Mouse (Mus musculus) retina, postnatal 7 days (tissue): ENCODE results near the gene Shb.
"Not testable (repeated sequence)": the region's sequence is repeated elsewhere in the genome, so short reads cannot be mapped to it uniquely, and the experiment has no call there.

Experiments used
- DNase-seq: peaks from one replicate; pipeline ENCODE4 v3.0.0-alpha.2; 2012; ENCODE audit warnings: low read depth, low spot score

Shb gene

DNA sequence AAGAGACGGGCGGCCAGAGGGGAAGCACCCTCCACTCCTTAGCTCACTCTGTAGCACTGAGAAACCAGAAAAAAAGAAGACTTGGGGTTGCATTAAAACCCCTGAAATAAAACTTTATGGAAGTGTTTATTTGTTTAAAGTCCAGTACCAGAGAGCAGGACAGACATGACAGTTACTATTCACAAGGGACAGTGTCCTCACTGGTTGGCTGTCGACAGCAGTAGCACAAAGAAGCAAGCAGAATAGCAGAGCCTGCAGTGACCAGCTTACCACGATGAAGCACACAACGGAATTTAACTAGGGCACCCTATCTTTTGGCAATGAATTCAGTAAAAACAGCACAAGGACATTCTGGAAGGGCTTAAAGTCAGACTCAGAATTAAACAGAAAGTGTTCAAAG is 134.0 kb downstream of the Shb start:
- DNase-seq: not testable (repeated sequence)

DNA sequence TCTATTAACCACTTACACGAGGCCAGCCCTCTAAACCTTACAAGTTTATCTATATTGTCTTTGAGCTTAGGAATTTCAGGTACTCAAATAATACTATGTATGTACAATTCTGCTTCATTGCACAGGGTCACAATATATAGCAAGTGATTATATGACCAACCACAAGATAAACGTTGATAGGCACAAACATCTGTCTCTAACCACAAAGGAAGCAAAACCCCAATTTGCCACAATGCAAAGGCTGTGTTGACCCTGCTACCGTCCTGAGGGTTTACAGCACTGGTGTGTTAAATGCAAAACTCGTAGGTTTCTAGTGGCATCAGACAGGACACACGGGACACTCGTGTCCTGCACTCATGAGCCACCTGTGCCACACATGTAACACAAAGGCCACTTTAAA is 136.1 kb downstream of the Shb start:
- not testable (repeated sequence) for DNase-seq

DNA sequence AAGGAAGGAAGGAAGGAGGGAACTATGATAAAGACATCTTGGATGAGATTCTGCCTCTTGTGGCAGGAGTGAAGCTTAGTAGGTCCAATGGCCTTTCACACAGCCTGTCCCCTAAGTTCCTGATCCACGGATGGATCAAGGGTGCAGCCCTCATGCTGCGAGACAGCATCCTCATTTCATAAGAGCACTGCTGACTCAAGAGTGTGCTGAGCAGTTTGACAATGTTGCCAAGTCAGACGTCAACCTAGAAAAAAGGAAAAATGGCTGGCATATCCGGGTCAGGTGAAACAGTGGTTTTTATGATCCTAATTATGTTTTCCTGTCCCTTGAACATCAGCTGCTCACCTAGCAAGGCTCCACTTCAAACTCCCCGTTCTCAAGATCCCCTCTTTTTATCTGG is 138.6 kb downstream of the Shb start:
- no peak for DNase-seq

DNA sequence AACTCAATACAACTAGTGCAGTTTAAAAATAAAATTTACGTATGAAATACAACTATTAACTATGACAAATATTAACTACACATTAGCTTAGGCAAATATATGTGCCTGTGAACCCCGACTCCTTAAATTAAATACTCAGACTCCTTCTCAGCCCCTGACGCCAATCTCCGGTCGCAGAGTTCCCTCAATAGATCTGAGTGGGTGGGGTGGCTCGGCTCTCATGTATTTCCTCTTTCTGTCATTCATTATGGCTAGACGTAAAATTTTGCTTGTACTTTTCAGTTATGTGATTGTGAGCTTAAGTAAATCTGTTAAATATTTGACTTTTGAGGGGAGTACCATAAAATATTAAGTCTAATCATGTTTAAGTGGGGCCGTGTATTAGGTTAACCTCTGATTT is 139.3 kb downstream of the Shb start:
- no peak for DNase-seq

DNA sequence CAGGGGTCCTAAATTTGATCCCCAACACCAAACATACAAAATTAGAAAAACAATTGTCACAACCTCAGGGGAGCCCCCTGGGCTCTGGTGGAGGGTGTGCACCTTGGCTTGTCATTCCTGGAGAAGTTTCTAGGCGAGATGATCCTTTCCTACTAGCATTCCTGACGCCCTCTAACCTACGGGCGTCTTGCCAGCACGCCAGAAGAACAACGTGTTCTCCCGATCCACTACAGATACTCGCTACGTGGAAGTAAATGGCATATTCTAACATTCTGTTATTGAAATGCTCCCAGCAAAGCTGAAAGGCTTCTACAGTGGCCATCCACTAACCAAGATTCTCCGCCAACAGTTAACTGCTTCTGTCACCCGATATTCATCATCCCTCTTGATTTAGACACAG is 139.7 kb downstream of the Shb start:
- DNase-seq: no peak

DNA sequence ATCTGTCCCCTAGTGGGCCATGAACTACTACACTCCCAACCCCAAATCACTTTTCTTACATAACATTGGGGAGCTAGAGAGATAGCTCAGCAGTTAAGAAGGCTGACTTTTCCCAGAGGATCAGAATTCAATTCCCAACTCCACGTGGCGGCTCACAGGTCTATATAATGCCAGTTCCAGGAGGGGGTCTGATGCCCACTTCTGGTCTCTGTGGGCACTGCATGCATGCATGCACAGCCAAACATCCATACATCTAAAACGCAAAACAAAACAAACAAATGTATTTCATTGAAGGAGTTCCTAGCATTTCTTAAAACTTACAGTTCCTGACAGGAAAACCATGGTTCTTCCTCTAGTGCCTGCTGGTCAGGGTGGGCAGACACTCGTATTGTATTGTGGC is 140.2 kb downstream of the Shb start:
- no peak for DNase-seq

DNA sequence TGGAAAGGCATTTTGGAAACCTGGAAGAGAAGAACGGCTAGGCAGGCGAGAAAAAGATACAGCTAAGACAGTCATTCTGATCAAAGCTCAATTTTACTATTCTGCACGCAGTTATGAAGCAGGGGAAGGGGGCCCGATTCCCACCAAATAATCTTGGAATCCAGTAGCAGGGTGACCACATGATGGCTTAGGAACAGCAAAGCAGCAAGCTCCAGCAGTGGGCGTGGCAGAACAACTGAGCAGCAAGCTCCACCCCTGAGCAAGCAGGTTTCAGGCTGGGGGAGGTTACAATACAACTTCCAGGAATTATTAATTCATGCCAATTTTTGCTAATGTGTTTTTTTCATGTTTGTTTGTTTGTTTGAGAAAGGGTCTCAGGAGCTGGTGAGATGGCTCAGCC is 145.0 kb downstream of the Shb start:
- not testable (repeated sequence) for DNase-seq

DNA sequence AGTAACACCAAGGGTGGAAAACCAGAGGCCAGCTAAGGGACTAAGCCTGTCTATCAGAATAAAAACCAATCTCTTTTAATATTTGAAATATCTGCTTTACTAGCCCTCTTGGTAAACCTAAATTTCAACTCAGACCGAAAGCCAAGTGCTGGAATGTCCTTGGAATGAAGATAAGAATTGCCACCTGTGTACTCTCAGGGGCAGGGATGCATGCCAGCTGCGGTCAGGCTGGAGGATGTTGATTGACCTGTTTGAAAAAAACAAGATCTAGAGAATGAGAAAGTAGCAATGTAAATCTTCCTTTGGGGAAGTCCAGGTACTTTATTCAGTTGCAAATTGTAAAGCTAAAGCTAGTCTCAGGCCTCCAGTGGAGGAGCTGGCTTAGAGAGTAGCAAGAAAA is 150.1 kb downstream of the Shb start:
- DNase-seq: not testable (repeated sequence)

DNA sequence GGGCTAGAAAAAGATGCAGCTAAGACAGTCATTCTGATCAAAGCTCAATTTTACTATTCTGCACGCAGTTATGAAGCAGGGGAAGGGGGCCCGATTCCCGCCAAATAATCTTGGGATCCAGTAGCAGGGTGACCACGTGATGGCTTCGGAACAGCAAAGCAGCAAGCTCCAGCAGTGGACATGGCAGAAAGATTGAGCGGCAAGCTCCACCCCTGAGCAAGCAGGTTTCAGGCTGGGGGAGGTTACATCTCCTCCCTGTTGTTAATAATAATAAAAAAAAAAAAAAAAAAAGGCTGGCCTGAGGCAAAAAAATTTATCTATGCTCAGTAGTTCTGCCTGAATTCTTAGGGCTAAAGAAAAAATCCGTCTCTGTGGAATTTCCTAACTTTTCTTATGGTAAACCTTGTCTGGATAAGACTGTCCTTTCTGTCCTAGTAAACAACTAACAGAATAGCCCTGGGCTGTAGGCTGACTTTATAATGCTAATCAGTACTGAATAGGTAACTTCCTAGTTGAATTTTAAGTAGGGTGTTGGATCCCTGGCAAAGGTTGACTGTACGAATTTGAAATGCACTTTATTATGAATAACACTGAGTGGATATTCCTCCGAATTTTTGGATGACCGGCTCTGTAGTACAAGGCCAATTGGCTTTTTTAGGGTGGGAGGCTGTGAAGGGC is 151.2 kb downstream of the Shb start:
- DNase-seq: not testable (repeated sequence)

DNA sequence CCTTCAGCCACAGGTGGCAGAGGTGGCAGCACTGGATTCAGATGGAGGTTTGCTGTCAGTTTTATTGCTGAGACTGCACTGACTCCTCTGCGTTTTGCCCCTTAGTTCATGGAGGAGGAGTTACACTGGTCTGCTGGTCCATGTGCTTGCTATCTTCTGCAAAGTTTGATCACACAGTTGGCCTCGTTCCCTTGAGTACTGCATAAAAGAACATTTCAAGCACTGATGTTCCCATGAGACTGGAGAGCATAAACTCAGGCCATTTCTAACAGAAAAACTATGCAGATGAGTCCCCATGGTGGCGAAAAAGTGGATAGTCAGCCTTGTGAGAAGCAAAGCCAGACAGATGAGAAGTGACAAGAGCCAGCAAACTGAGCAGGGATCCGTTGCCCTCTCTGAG is 155.7 kb downstream of the Shb start:
- DNase-seq: no peak

DNA sequence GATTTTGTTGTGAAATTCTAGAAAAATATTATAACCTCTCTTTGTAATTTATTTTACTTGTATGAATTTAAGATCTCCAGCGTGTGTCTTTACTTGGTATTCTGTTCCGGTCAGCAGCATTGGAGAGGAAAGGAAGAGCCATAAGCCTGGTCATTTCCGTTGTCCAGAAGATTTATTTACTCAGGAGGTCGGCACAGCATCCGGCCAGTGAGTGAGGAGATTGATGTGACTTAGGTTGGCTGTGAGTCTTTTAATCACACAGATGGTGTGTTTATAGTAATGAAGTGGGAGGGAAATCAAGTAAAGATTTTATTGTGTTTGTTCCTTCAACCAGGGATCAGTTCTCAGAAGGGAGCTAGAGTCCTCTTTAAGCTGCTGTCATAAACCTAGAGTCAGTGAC is 157.4 kb downstream of the Shb start:
- no peak for DNase-seq
